Mouse (Mus musculus): ENCODE measurements around the gene Pogz.

DNA sequence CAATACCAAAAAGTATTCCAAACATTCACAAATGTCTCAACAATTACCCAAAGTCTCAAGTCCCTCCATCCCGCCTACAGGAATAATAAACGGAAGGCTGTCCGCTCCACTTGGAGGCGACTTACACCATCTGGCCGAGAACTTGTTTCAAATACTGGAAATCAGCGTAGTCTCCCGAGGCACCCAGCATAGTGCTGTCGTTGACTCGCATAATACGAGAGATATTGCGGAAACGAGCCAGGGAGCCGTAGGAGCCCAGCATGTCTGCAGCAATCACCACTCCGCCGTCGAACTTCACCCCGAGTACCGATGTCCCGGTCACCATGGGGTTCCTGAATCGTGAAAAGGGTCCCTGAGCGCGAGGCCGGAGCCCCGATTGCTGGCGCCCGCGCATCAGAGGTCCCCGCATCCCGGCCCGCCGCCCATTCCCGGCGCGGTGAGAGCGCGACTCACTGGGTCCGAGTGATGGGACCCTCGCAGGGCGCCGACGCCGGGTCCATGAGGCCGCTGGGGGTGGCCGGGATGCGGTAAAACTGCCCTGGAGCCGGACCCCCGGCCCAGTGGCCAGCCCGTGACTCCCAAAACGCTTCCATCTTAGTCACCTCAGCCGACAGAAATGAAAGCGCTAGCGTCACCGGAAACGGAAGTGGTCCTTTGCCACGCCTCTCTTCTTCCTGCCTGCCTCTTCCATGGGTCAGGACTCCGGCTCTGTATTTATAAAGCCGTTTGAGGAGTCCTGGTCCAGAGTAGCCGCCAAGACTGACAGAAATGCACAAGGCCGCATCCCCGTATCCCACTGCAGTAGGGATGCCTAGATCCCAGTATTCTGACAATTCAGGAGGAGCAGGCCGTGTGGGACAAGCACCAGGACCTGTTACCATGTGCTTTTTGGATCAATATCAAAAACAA, 49.2 kb downstream of the Pogz start, which contains the start of gene Psmb4:
- TF ChIP-seq CTCF (IDR thresholded peaks at IDR 0.05; ENCODE audit: low read depth, low read length), result no peak
- TF ChIP-seq POLR2A (IDR thresholded peaks at IDR 0.05; ENCODE audit: extremely low read depth, insufficient read depth, low read length), result peak; percentile 77
